Mouse (Mus musculus): ENCODE measurements around the gene Ccnyl1. TPM values are rescaled to one million over a fixed set of nuclear protein-coding genes. Genes with fewer than 3 reads are reported as not detected.
A peak's percentile ranks its signal among the peaks of the same experiment; 100 is the strongest.

The Ccnyl1 gene
- polyA plus RNA-seq, 1 experiment from 2014 or later: 5.0 TPM

DNA sequence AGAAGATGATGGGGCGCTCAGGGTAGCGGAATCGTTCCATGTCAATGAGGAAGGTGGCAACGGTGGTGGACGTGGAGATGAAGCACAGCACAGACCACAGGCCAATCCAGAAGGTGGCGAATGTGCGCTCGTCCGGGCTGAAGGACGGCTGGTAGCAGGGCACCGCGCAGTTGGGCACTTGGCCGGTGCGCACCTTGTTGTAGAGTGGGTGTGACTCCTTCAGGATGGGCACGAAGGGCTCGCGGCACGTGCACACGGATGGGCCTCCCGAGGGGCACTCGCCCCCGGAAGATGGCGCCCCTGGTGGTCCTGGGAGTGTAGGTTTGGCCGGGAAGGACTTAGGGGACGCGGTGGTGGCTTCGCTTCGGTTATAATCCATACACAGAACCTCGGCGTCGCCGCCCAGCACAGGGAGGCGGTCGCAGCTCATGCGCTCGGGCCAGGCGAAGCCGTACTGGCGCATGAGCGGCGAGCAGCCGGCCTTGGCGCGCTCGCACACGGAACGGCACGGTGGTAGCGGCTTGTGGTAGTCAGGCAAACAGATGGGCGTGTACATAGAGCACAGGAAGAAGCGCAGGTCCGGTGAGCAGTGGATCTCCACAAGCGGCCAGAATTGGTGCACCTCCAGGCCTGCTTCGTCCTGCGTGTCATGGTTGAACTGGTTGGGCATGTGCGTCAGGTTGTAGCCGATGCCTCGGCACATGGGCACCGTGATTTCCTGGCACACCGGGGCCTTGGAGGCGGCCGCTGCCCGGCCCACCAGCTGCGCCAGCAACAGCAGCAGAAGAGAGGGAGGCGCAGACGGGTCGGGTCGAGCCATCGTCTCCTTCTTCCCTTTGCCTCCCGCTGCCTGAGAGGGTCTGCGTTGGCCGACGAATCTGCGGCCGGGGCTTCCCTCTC, 45.8 kb downstream of the Ccnyl1 start:
- WGBS: 12% methylated on average over 74 of the region's 75 CpGs
- no peaks in the 10 kb centered on the region for H3K9me3 ChIP-seq (replicated peaks; ENCODE audit: low read length)
- H3K36me3 ChIP-seq (ENCODE audit: insufficient read depth, low read length): no peaks in the 10 kb centered on the region
- H3K27ac ChIP-seq: peak overlapping the region; percentile 88
- H3K9ac ChIP-seq (ENCODE audit: low read depth, low read length): peak overlapping the region; percentile 77
- peak overlapping the region; percentile 77 for H3K4me3 ChIP-seq (replicated peaks; ENCODE audit: low read depth, low read length)
- DNase-seq (ENCODE audit: low spot score) (peak; percentile 72), ATAC-seq (replicated peaks; ENCODE audit: low FRiP score, low read depth) (no peak)
- H3K4me1 ChIP-seq (replicated peaks; ENCODE audit: insufficient read depth, low read length): peaks cover 17% of the 10 kb centered on the region; the same call in 1 of the 2 replicates
- peaks cover 3% of the 10 kb centered on the region; the same call in 1 of the 2 replicates for H3K27me3 ChIP-seq (ENCODE audit: insufficient read depth, low read length)
- H3K4me2 ChIP-seq (ENCODE audit: low read length): peak overlapping the region; percentile 94
- TF ChIP-seq CTCF (IDR thresholded peaks at IDR 0.05; ENCODE audit: low read depth): peak; percentile 61

DNA sequence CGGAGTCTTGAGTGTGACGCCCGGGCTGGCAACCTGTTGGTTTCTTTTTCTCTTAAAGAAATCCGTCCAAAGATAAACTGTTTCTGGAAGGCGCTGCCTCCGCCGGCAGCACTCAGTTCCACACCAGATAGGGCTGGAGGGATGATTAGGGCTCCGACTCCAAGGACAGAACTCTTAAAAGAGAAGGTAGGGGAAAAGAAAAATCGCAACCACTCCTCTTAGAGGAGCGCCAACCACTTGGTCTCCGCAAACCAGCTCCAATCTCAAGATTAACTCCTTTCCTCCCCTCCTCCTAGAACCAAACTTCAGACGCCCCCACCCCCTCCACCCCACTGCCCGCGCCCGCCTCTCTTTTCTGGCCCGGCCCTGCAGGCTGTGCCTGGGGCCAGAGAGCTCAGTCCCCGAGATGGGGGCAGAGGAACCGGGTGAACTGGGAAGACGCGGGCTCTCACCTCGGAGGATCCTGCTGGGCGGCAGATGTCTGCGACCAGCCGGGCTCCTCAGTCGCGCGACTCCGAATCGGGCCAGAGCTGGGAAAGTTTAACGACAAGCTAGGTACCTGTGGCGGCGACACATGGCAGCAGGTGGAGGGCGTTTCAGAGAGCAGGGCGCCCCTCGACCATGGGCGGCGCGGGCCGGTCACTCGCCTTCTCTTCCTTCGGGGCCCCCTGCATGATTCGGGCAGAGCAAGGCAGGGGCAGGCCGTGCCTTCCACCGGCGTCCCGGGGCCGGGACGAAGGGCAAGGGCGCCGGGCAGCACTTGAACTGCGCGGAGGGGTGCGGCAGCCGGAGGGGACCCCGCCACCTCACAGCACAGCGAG, 46.6 kb downstream of the Ccnyl1 start:
- Histone ChIP-seq H3K9ac (ENCODE audit: low read depth, low read length) (peak overlapping the region; percentile 77), H3K27ac (peak overlapping the region; percentile 88), H3K4me2 (ENCODE audit: low read length) (peak overlapping the region; percentile 94), H3K4me1 (replicated peaks; ENCODE audit: insufficient read depth, low read length) (peaks cover 17% of the 10 kb centered on the region; the same call in 1 of the 2 replicates), H3K27me3 (ENCODE audit: insufficient read depth, low read length) (peaks cover 3% of the 10 kb centered on the region; the same call in 1 of the 2 replicates), H3K9me3 (replicated peaks; ENCODE audit: low read length) (no peaks in the 10 kb centered on the region), H3K36me3 (ENCODE audit: insufficient read depth, low read length) (no peaks in the 10 kb centered on the region), H3K4me3 (replicated peaks; ENCODE audit: low read depth, low read length) (peak overlapping the region; percentile 77)
- peak; percentile 39 for DNase-seq (ENCODE audit: low spot score)
- peak; percentile 3 for ATAC-seq (replicated peaks; ENCODE audit: low FRiP score, low read depth)
- WGBS: under 1% methylated on average over 52 of the region's 56 CpGs
- TF ChIP-seq CTCF (IDR thresholded peaks at IDR 0.05; ENCODE audit: low read depth): no peak

DNA sequence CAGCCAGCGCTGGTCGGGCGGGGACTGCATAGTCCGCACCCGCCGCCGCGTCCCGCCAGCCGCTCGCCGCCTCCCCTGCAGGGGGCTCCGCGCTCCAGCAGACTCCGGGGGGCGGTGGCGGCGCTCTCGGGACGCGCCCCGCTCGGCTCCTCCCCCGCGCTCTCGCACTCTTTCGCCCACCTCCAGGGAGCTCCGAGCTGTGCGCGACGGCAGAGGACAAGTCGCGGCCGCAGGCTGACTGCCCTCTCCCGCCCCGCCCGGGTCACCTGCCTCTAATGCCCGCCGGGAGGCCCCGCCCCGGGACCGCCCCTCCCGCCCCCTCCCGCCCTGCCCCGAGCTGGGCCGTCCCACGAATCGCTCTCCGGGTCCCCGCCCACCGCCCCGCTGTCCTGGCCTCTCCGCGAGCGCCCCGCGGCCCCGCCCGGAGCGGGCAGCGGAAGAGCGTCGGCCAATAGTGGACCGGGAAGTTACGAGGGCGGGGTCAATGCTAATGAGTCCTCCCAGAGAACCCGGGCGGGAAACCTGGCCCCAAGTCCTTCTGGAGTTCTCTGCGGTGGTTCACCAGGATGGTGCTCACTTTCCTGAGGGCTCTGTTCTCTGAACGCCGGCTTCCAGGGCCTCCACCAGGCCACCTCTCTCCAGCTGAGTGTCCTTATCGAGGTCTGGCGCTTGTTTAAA, 47.4 kb downstream of the Ccnyl1 start, which contains the start of gene Fzd5:
TSS of gene Fzd5 (minus strand) at position 250 of the 678 bp plus-strand sequence.
- Histone ChIP-seq H3K4me2 (ENCODE audit: low read length) (peak within 1 kb of the TSS; percentile 94), H3K27ac (peak within 1 kb of the TSS; percentile 88), H3K36me3 (ENCODE audit: insufficient read depth, low read length) (no peaks in the 10 kb centered on the region), H3K9ac (ENCODE audit: low read depth, low read length) (peak within 1 kb of the TSS; percentile 77), H3K27me3 (ENCODE audit: insufficient read depth, low read length) (peaks cover 3% of the 10 kb centered on the region; the same call in 1 of the 2 replicates), H3K4me1 (replicated peaks; ENCODE audit: insufficient read depth, low read length) (peaks cover 17% of the 10 kb centered on the region; the same call in 1 of the 2 replicates), H3K4me3 (replicated peaks; ENCODE audit: low read depth, low read length) (peak within 1 kb of the TSS; percentile 77), H3K9me3 (replicated peaks; ENCODE audit: low read length) (no peaks in the 10 kb centered on the region)
- DNase-seq (ENCODE audit: low spot score): peak; percentile 99
- ATAC-seq (replicated peaks; ENCODE audit: low FRiP score, low read depth): peak; percentile 96
- WGBS: under 1% methylated on average over 54 of the region's 73 CpGs
- peak; percentile 52 for TF ChIP-seq CTCF (IDR thresholded peaks at IDR 0.05; ENCODE audit: low read depth)

DNA sequence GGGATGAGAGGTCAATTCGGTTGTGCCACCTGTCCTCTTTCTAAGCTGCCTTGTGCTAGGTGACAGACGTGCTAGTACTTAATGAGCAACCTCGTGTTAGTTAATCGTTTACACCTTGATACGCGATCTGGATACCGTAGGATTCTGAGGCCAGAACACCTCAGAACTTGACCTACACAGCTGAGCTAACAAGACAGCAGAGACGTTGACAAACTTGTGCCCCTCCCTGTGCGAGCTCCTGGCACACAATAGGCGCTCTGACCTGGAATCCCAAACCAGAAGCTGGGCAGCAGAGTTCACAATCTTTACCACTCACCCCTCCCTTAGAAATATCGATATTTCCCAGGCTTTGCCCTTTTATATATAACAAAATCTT, 47.9 kb downstream of the Ccnyl1 start:
- Histone ChIP-seq H3K36me3 (ENCODE audit: insufficient read depth, low read length) (no peaks in the 10 kb centered on the region), H3K27ac (peak overlapping the region; percentile 88), H3K9me3 (replicated peaks; ENCODE audit: low read length) (no peaks in the 10 kb centered on the region), H3K27me3 (ENCODE audit: insufficient read depth, low read length) (peaks cover 3% of the 10 kb centered on the region; the same call in 1 of the 2 replicates), H3K4me2 (ENCODE audit: low read length) (peak overlapping the region; percentile 94), H3K4me1 (replicated peaks; ENCODE audit: insufficient read depth, low read length) (peaks cover 17% of the 10 kb centered on the region; the same call in 1 of the 2 replicates), H3K9ac (ENCODE audit: low read depth, low read length) (0 out of 2 replicates have a peak overlapping the region, but pooled peaks have one; percentile 39), H3K4me3 (replicated peaks; ENCODE audit: low read depth, low read length) (peak overlapping the region; percentile 77)
- under 1% methylated on average over 11 of the region's 11 CpGs for WGBS
- TF ChIP-seq CTCF (IDR thresholded peaks at IDR 0.05; ENCODE audit: low read depth): no peak
- no peak for DNase-seq (ENCODE audit: low spot score)
- peak; percentile 58 for ATAC-seq (replicated peaks; ENCODE audit: low FRiP score, low read depth)

DNA sequence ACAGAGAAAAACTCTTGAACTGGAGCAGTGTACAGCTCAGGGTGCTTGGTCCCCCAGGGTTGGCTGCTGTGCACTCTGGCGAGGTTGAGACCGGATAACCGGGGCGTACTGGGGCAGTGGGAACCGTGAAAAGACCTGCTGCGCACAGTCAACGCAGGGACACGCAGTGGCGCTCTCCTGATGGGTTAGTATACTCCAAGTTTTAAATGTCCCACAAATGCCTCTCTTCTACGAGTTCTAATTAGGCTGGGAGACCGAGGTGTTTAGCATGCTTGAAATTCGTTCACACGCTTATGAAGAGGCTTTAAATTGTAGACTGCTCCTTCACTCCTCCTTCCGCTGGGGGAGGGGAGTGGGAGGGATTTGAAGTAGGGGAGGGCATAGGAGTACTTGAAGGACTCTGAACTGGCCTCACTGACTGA, 48.4 kb downstream of the Ccnyl1 start:
- Histone ChIP-seq H3K4me2 (ENCODE audit: low read length) (peak overlapping the region; percentile 94), H3K9ac (ENCODE audit: low read depth, low read length) (0 out of 2 replicates have a peak overlapping the region, but pooled peaks have one; percentile 39), H3K27ac (peak overlapping the region; percentile 88), H3K4me3 (replicated peaks; ENCODE audit: low read depth, low read length) (peak overlapping the region; percentile 77), H3K36me3 (ENCODE audit: insufficient read depth, low read length) (no peaks in the 10 kb centered on the region), H3K4me1 (replicated peaks; ENCODE audit: insufficient read depth, low read length) (peaks cover 17% of the 10 kb centered on the region; the same call in 1 of the 2 replicates), H3K9me3 (replicated peaks; ENCODE audit: low read length) (no peaks in the 10 kb centered on the region), H3K27me3 (ENCODE audit: insufficient read depth, low read length) (peaks cover 3% of the 10 kb centered on the region; the same call in 1 of the 2 replicates)
- ATAC-seq (replicated peaks; ENCODE audit: low FRiP score, low read depth) (no peak), DNase-seq (ENCODE audit: low spot score) (peak; percentile 50)
- TF ChIP-seq CTCF (IDR thresholded peaks at IDR 0.05; ENCODE audit: low read depth): no peak
- WGBS: 0% methylated on average over 14 of the region's 14 CpGs
